Mouse (Mus musculus) heart, adult 18-20 months (tissue): ENCODE results near the gene Eef1a1. TPM values are rescaled to one million over a fixed set of nuclear protein-coding genes. Genes with fewer than 3 reads are reported as not detected.
A peak's percentile ranks its signal among the peaks of the same experiment; 100 is the strongest.
"Not testable (repeated sequence)": the region's sequence is repeated elsewhere in the genome, so short reads cannot be mapped to it uniquely, and the experiment has no call there.

Experiments used
- DNase-seq, 2 experiments: peaks; one replicate each; pipeline ENCODE4 v3.0.0; 2021 to 2022; ENCODE audit warnings: mixed read lengths in 1 of 2
- long read RNA-seq, 2 experiments: library from polyadenylated mRNA; stranded (forward); transcript quantifications; one replicate each; pipeline ENCODE4 v2.0.0; 2021
- total RNA-seq, 2 experiments: library from RNA; stranded (reverse); gene quantifications; 2 replicates each; pipeline ENCODE4 v1.2.3; 2021

The Eef1a1 gene
- 1,000 to 10,000 TPM in 1 of 2 experiments, 100 to 1,000 TPM in 1; 994 to 1,266 TPM for total RNA-seq
- long read RNA-seq, experiment 1, transcript Eef1a1-201 (8 exons, 1,794 nt), result major isoform, 37 of 68 reads
- long read RNA-seq, experiment 1, partial matches to known transcripts, result 30 of 68 reads
- long read RNA-seq, experiment 1, other reads (novel, unspliced or antisense), result 1 of 68 reads
- long read RNA-seq, experiment 2, transcript Eef1a1-201 (8 exons, 1,794 nt), result major isoform, 25 of 46 reads
- long read RNA-seq, experiment 2, partial matches to known transcripts, result 21 of 46 reads
- long read RNA-seq, experiment 2, other reads (novel, unspliced or antisense), result 0 of 46 reads

- peak; percentile 77 for DNase-seq
Observed at GRCm38 (mm10) chr9:78488890-78489420, at the start of gene Eef1a1. Gene Eef1a1 (minus strand): TSS chr9:78489151.

DNA sequence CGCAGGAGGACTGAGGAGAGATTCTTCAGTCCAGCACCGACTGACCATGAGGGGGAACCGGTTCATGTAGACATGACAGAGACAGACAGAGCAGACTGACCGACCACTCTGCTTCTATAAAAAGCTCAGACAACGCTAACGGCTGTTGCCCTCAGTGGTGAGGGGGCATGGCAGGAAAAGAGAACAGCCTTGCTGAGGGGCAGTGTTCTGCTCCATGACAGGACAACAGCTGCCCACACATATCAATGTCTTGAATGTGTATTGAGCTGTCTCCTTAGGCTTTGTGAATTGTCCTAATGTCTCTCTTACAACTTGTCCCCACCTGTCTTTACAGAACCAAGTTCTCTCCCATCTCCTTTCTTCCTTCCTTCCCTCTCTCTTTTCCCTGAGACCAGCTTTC, 49.5 kb upstream of the Eef1a1 start:
- DNase-seq, result no peak

DNA sequence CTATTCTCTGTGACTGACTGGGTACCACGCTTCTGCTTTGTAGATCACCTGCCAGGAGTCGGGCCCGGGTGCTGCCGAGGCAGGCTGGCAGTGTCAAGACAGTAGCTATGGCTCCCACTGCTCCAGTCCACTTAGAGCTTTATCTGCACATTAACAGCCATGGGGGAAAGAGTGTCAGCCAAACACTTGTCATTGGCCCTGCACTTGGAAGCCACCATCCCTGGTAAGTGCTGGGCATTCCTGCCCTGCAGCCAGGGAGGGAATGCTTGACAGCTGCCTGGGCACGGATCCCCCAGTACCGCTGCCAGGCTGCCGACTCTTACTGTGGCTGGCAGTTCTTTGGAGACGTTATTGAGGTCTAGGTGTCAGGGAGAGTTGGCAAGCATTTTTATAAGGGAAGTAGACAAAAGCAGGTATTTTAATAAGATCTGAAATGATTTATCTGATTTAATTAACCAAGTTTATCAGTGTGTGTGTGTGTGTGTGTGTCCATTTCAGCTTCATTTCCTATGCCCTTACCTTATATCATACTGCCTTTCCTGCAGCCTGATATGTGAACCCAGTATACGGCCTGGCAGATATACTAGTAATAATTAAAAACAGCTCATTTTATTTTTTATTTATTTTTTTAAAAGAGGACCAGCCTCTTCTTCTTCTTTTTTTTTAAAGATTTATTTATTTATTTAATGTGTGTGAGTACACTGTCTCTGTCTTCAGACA, 48.4 kb upstream of the Eef1a1 start:
- DNase-seq, result peak; percentile 69 to 88

- no peak for DNase-seq
Observed at GRCm38 (mm10) chr9:78534606-78535005, 45.7 kb upstream of the Eef1a1 start.

DNA sequence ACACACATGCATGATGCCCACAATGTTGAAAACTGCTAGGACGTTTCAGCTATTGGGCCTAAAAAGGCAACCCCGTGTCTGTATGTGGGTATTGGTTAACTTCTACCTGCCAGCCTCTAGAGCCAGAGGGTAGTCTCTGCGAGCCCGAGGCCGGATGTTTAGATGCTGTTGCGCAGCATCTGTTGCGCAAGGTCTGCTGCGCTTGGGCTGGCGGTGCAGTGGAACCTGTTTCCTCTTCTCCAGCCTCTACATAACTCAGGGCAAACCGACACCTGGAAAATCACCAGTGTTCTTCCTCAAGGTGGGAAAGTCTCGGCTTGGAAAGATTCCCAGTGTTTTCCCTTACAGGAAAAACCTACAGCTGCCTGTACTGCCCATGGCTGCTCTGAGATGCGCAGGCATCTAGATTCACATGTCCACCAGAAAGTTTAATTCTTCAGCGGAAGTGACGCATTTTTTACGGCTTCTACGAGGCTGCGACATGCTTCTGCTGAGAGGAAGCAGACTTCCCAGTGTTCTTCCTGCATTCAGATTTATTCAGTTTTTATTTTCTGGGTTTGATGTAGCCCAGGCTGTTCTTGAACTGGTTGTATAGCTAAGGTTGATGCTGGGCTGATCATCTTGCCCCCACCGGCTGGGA, 44.5 kb upstream of the Eef1a1 start:
- peak; percentile 20 to 35 for DNase-seq

DNA sequence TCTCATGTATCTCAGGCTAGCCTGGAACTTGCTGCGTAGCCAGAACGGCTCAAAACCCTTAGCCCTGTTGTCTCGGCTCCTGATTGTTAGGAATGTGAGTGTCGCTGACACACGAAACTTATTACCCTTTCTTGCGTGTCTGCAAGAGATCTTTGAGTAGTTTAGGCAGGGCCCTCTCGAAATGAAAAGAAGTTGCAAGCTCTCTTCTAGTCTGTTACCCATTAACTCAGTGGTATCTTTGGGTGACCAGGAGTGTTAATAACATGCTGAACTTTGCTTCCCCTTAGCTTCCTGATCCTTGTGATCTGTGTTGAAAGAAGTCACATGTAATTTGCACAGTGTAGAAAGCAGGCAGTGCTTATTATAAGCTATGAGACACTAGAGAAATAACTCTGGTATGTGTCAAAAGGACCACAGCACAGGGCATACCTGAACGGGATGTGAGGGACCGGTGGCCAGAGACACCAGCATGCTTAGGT, 43.4 kb upstream of the Eef1a1 start:
- DNase-seq, result peak in 1 of 2 experiments; percentile 12

DNA sequence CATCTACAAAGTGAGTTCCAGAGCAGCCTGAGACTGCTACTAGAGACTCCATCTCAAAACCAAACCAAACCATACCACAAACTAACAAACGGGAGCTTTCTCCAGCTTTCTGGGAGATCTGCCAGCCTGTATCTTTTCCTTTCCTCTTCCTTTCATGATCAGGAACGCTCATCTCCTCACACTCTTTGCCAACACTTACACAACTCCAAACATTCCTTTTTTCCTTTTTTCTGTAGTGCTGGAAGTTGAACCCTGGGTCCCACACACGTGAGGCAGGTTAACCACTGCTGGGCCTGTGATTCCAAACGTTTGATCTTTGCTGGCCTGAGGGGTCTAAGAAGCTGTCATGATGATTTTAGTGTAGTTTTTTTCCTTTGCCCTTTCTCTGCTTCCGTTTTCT, 42.9 kb upstream of the Eef1a1 start:
- DNase-seq, result peak in 1 of 2 experiments; percentile 8

GRCm38 (mm10) chr9:78527767-78528381, 38.9 kb upstream of the Eef1a1 start:
- DNase-seq, result peak; percentile 72 to 93

DNA sequence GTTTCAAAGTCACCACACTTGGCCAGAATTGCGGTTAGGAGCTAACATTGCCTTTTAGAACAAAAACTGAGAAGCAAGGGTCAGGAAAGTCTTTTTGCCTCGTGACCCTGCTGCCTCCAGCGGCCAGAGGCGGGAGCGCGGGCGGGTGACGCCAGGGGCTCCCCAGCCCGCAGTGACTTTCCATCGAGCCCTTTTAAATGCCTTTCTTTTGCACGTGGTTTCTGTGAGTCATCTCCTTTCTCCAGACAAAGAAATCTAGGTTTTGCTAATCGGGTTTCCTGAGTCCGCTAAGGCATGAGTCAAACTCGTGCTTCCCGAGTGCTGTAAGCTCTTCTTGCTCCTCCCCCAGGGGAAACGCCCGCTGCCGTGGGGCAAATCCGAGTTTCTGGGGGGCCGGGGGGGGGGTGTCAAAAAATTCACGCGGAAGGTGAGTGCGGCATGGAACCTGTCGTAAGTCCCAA, 38.4 kb upstream of the Eef1a1 start:
- DNase-seq, result peak; percentile 87 to 90

DNA sequence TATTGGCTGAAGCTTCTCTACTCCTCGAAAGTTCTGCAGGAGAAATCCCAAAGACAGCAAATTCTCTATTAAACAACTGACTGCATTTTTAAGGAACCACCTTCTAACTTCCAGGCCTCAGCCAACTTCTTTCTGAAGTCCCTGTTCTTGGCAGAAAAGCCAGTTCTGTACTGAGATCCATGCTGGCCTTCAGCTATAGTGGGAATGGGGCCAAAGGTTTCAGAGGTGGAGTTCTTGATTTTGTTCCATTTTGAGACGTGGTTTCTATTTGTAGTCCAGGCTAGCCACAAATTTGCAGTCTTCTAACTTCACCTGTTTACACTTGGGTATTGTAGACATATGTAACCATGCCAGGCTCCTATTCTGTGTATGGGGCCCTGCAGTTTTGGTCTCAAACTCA, 37.3 kb upstream of the Eef1a1 start:
- no peak for DNase-seq

- DNase-seq, result no peak
Observed at GRCm38 (mm10) chr9:78525451-78526135, 36.6 kb upstream of the Eef1a1 start.

DNA sequence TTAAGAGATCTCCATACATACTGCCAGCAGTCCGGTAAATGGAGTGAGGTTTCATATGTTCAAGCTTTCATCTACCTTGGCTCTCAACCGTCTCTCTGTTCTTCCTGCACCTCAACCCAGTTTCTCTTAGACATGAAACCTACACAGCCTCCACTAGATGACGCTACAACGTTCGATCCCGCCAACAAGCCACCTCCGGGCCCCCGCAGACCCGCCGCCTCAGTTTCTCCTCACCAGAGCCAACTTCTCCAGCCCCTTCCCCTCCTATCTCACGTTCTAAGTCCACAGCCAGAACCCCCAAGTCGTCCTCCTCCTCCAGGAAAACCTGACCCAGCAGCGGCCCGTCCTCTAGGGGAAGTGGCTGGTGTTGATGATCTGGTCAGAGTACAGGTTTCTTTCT, 32.7 kb upstream of the Eef1a1 start:
- DNase-seq, result peak; percentile 29 to 40

DNA sequence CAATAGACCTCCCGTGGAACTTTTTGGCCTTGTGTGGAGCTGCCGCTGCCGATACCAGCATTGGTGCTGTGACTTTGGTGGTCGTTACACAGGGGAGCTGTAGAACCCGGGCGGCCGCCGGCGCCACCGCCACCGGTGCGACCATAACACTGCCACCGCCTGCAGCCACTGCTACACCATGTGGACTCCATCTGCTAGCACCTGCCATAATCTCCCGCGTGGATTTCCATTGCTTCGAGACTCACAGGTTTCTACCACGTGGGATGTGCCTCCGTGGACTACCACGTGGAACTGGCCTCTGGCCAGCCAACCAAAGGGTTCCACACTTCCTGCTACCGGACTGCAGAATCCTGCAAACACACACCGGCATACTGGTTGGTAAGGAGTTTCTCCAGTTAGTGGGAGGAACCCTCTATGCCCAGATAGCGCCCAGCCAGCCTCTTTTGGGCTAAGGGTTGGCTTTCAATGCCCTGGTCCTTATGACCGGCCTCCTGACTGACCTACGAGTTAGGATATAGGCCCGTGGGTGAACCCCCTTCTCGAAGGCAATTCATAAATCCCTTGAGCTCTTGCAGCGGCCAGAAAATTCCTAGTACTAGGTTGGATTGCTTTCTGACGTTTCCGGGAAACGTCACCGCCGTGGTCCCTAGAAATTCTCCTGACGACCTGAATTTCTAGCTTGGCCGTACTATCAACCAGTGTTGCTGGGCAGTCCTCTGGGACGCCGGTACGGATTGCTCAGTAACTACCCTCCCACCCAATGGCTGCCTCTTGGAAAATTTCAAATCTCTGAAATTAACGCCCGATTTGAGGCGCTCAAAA, 32.0 kb upstream of the Eef1a1 start:
- DNase-seq, result peak; percentile 40 to 55

GRCm38 (mm10) chr9:78520127-78520779, 31.3 kb upstream of the Eef1a1 start:
- peak; percentile 35 to 44 for DNase-seq

GRCm38 (mm10) chr9:78517237-78517636, 28.3 kb upstream of the Eef1a1 start:
- not testable (repeated sequence) for DNase-seq

DNA sequence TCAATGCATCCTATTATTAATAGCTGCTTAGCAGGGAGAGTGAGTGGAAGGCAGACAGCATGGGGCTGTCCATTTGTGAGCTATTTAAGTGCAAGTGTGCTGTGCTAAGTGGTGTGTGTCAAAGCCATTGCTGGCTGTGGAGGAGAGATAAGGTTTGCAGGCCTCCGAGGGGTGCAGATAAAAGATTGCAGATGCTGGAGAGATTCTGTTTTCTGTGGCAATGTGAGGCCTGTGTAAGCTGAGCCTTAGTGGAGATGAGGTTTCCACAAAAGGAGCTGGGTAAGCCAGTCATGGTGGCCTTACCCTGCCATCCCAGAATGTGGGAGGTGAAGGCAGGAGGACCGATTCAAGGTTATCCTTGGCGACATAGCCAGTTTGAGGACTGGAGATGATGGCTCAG, 27.2 kb upstream of the Eef1a1 start:
- DNase-seq, result no peak

- no peak for DNase-seq
Observed at GRCm38 (mm10) chr9:78514681-78515080, 25.7 kb upstream of the Eef1a1 start.

DNA sequence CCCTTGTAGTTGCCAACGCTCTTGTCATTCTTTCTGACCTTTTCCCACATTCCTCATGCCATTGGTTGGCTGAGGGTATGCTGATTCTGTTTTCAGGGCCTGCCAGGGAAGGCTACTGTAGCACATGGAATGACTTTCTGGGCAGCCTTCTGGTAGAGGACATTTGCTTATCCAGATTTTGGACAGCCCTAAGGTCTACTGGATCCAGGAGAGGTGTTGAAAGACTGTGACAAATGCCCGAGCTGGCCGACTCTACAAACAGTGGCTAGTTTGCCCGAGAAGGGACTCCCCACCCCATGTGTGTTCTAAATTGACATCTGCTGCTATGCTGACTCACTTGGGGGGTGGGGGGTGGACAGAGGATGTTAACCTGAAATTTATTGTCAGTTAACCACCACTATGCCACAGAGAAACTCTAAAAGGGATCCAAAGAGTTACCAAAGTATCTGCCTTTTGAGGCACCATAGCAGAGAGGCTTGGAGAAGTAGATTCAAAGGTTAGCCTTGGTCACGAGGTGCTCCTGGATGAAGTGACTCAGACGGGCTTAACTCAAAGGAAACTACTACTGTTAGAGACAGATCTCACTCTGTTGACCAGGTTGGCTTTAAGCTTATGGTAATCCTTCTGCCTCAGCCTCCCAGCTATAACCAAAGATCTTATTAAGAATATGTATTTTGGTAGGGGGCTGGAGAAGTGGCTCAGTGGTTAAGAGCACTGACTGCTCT, 25.0 kb upstream of the Eef1a1 start:
- peak; percentile 66 to 82 for DNase-seq

- DNase-seq, result no peak
Observed at GRCm38 (mm10) chr9:78511705-78512104, 22.8 kb upstream of the Eef1a1 start.
